Mouse (Mus musculus): ENCODE data around the gene Papss2. TPM values are rescaled to one million over a fixed set of nuclear protein-coding genes. Genes with fewer than 3 reads are reported as not detected.

The Papss2 gene
- polyA plus RNA-seq, 1 experiment: 4.3 TPM

DNA sequence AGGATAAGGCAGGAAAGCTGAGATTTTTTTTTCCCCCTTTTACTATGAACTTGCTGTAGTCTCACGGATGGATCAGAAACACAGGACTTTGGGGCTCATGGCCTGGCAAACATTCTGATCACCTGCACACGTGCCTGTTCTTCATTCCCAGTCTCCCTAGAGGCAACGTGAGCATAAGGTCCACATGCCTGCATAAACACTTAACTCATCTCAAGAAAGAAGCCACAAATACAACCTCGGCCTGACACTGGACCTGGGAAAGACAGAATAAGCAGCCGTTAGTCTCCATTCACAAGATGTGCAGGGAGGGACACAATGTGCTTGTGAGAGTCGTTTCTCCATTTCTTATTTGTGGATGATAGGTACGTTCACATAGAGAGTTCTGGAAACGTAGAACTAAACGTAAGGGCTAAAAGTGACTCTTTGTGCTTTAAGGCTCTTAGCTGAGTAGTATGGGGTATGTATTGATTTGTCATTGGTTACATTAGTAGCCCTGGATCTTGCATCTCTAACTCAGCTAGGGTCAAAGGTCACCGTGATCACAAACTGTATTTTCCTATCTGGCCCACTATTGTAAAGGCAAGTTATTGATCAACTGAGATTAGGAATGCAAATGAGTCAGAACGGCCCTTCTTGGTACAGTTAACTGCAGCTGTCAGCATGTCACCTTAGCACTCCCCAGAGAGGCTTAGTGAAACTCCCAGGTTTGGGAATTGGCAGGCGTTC, 18.6 kb downstream of the Papss2 start:
- WGBS: 82% methylated on average over 12 of the region's 12 CpGs
- H3K4me3 ChIP-seq (replicated peaks; ENCODE audit: control insufficient read depth, low read depth, low read length): no peak overlapping the region

DNA sequence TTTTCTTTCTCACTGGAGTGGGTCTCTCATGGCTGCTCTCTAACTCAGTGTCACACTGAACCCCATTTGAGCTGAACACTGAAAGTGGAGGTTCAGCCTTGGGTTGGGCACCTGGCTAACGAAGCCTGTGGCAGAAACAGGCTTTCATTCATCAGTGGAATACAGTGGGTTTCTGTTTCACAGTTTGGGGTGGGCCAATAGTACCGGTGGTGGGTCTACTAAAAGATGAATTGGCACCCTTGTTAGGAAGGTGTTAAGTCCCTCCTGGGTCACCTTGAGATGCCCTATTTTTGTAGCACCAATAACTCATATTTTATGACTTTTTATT, 19.1 kb downstream of the Papss2 start:
- Histone ChIP-seq H3K4me1 (ENCODE audit: control insufficient read depth, insufficient read depth, low read length) (no peaks in the 10 kb centered on the region), H3K27ac (ENCODE audit: control insufficient read depth, insufficient read depth, low read depth, low read length, poor library complexity) (no peak overlapping the region), H3K4me3 (replicated peaks; ENCODE audit: control insufficient read depth, low read depth, low read length) (no peak overlapping the region)
- no peak for TF ChIP-seq POLR2A (IDR thresholded peaks at IDR 0.05; ENCODE audit: borderline replicate concordance, control insufficient read depth, low read depth, low read length)
- no peak for TF ChIP-seq CTCF (IDR thresholded peaks at IDR 0.05; ENCODE audit: control insufficient read depth, insufficient read depth, low read length)
- WGBS: 81% methylated on average over 2 of the region's 2 CpGs

More for the DNA sequence above, 18.6 kb downstream of the Papss2 start:
- Histone ChIP-seq H3K27ac (ENCODE audit: control insufficient read depth, insufficient read depth, low read depth, low read length, poor library complexity) (no peak overlapping the region), H3K4me1 (ENCODE audit: control insufficient read depth, insufficient read depth, low read length) (no peaks in the 10 kb centered on the region)
- TF ChIP-seq POLR2A (IDR thresholded peaks at IDR 0.05; ENCODE audit: borderline replicate concordance, control insufficient read depth, low read depth, low read length) (no peak), CTCF (IDR thresholded peaks at IDR 0.05; ENCODE audit: control insufficient read depth, insufficient read depth, low read length) (no peak)

DNA sequence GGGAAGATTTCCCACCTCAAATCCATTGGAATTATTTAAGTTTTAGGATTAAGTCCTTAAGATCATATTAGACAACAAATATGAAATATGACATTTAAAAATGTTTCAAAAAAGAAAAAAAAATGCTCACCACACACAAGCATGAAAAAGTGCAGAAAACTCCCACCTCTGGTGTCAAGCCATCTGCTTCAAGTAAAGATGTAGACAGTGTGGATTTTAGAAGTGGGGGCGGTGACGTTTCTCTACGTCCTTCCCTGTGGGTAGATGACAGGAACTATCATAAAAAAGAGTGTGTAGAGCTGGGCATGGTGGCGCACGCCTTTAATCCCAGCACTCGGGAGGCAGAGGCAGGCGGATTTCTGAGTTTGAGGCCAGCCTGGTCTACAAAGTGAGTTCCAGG, 21.1 kb downstream of the Papss2 start:
- Histone ChIP-seq H3K4me1 (ENCODE audit: control insufficient read depth, insufficient read depth, low read length) (no peaks in the 10 kb centered on the region), H3K4me3 (replicated peaks; ENCODE audit: control insufficient read depth, low read depth, low read length) (no peak overlapping the region), H3K27ac (ENCODE audit: control insufficient read depth, insufficient read depth, low read depth, low read length, poor library complexity) (no peak overlapping the region)
- TF ChIP-seq POLR2A (IDR thresholded peaks at IDR 0.05; ENCODE audit: borderline replicate concordance, control insufficient read depth, low read depth, low read length) (no peak), CTCF (IDR thresholded peaks at IDR 0.05; ENCODE audit: control insufficient read depth, insufficient read depth, low read length) (no peak)
- 80% methylated on average over 7 of the region's 7 CpGs for WGBS

DNA sequence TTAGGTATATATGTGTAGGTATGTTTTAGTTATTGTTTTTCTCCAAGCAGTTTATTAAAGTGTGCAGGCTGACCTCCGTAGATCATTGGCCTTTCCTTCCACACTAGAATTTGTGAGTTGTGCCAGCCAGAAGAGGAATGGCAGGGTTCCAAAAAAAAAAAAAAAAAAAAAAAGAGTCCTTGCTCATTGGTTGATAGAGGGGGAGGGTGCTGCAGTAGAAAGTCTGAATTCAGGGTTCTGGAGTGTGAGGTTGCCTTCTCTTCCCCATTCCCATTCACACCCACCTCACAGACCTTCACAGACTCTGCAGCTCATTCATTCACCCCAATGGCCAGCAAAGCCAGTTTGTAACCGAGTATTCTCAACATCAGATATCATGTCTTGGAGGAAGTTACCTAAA, 24.1 kb downstream of the Papss2 start:
- TF ChIP-seq CTCF (IDR thresholded peaks at IDR 0.05; ENCODE audit: control insufficient read depth, insufficient read depth, low read length) (no peak), POLR2A (IDR thresholded peaks at IDR 0.05; ENCODE audit: borderline replicate concordance, control insufficient read depth, low read depth, low read length) (no peak)
- Histone ChIP-seq H3K27ac (ENCODE audit: control insufficient read depth, insufficient read depth, low read depth, low read length, poor library complexity) (no peak overlapping the region), H3K4me1 (ENCODE audit: control insufficient read depth, insufficient read depth, low read length) (no peaks in the 10 kb centered on the region), H3K4me3 (replicated peaks; ENCODE audit: control insufficient read depth, low read depth, low read length) (no peak overlapping the region)
- whole genome bisulfite sequencing: 69% methylated on average over 2 of the region's 2 CpGs

DNA sequence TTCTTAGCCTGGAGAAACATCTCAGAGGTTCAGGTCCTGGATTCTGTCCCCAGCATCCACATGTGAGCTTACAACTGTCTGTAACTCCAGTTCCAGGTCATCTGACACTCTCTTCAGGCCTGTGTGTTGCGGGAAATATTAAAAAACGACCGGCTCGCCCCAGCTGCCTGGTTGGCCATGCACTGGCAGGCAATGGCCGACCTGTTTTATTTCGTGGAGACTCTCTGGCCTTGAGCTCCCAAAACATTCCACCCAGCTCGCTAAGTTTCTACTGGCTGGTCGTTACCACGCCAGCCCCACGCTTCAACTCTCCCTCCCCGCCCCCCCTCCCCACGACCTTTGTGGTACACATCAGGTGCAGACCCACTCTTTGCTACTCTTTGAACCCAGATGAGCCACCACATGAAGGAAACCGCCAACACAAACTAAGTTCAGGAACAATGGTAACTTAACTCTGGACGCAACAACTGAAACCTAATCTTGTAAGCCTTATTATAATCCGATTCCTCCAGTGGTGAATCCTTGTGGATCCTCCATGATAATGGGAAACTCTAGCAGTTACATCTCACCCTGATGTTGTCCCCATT, 25.4 kb downstream of the Papss2 start:
- no peak overlapping the region for H3K27ac ChIP-seq (ENCODE audit: control insufficient read depth, insufficient read depth, low read depth, low read length, poor library complexity)
- TF ChIP-seq POLR2A (IDR thresholded peaks at IDR 0.05; ENCODE audit: borderline replicate concordance, control insufficient read depth, low read depth, low read length) (no peak), CTCF (IDR thresholded peaks at IDR 0.05; ENCODE audit: control insufficient read depth, insufficient read depth, low read length) (no peak)
- 87% methylated on average over 15 of the region's 15 CpGs for WGBS
- H3K4me3 ChIP-seq (replicated peaks; ENCODE audit: control insufficient read depth, low read depth, low read length): no peak overlapping the region
- no peaks in the 10 kb centered on the region for H3K4me1 ChIP-seq (ENCODE audit: control insufficient read depth, insufficient read depth, low read length)

DNA sequence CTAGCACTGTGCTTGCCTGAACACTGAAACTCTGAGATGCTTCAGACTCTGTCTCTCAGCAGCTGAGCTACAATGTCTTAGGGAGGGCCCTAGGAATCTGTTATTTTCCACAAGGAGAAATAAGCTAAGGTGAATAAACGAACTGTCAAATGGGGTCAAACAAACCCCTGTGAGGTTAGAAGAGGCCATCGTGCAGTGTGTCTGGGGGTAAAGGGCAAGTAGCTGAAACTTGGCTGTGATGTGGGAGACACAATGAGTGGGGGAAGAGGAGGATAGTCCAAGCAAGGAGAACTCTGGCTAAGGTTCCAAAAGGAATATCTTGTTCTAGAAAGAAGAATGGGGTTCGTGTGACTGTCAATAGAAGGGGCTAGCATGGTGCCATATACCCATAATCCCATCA, 26.6 kb downstream of the Papss2 start:
- Histone ChIP-seq H3K4me1 (ENCODE audit: control insufficient read depth, insufficient read depth, low read length) (no peaks in the 10 kb centered on the region), H3K4me3 (replicated peaks; ENCODE audit: control insufficient read depth, low read depth, low read length) (no peak overlapping the region), H3K27ac (ENCODE audit: control insufficient read depth, insufficient read depth, low read depth, low read length, poor library complexity) (no peak overlapping the region)
- 79% methylated on average over 3 of the region's 3 CpGs for whole genome bisulfite sequencing
- TF ChIP-seq POLR2A (IDR thresholded peaks at IDR 0.05; ENCODE audit: borderline replicate concordance, control insufficient read depth, low read depth, low read length): no peak
- TF ChIP-seq CTCF (IDR thresholded peaks at IDR 0.05; ENCODE audit: control insufficient read depth, insufficient read depth, low read length): no peak

DNA sequence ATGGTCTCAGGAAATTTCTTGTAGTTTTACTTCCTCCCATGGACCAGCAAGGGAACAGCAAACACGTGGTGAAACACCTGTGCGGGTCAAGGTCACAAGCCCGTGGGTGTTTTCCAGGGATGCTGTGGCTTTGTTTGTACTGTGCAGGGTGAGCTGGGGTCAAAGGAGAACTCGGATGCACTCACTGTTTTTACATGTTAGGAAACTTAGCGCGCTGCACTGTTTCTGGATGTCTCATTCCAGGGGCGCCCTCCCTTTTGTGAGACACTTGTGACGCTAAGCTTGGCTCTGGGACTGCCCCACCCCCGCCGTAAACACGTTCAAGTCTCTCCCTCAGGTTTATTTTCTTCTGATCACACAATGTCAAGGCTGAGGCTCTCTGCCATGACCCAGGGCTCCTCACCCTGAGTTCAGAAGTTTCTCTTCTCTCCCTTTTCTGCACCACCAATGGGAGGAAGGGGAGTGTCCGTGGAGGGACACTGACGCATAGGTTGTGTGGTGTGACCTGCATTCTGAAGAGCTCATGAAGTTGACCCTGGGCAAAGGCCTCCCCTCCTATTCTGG, 31.3 kb downstream of the Papss2 start:
- H3K4me1 ChIP-seq (ENCODE audit: control insufficient read depth, insufficient read depth, low read length): no peaks in the 10 kb centered on the region
- H3K27ac ChIP-seq (ENCODE audit: control insufficient read depth, insufficient read depth, low read depth, low read length, poor library complexity): no peak overlapping the region
- 50% methylated on average over 13 of the region's 13 CpGs for WGBS
- H3K4me3 ChIP-seq (replicated peaks; ENCODE audit: control insufficient read depth, low read depth, low read length): no peak overlapping the region
- TF ChIP-seq POLR2A (IDR thresholded peaks at IDR 0.05; ENCODE audit: borderline replicate concordance, control insufficient read depth, low read depth, low read length) (no peak), CTCF (IDR thresholded peaks at IDR 0.05; ENCODE audit: control insufficient read depth, insufficient read depth, low read length) (no peak)

DNA sequence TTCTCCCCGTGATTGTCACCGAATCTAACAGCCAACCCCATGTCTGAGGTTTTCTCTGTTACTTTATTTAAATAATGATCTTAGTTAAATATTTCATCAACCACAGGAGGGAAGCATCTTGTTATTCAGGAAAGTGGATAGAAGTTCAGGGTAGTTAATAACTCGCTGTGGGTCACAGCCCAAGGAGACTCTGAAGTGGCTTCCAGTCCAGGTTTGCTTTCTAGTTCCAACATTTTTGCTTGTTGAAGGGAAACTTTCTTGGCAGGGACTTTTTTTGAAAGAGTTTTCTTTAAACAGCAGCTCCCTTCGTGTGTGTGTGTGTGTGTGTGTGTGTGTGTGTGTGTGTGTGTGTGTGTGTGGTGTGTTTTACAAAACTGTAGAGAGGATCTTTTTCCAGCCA, 32.0 kb downstream of the Papss2 start:
- H3K4me1 ChIP-seq (ENCODE audit: control insufficient read depth, insufficient read depth, low read length): no peaks in the 10 kb centered on the region
- H3K27ac ChIP-seq (ENCODE audit: control insufficient read depth, insufficient read depth, low read depth, low read length, poor library complexity): no peak overlapping the region
- TF ChIP-seq POLR2A (IDR thresholded peaks at IDR 0.05; ENCODE audit: borderline replicate concordance, control insufficient read depth, low read depth, low read length): no peak
- TF ChIP-seq CTCF (IDR thresholded peaks at IDR 0.05; ENCODE audit: control insufficient read depth, insufficient read depth, low read length): no peak
- WGBS: 54% methylated on average over 4 of the region's 4 CpGs
- no peak overlapping the region for H3K4me3 ChIP-seq (replicated peaks; ENCODE audit: control insufficient read depth, low read depth, low read length)

Data from bone marrow, adult 2 months (tissue).